Mouse (Mus musculus): ENCODE data around the gene Bhmt2. TPM values are rescaled to one million over a fixed set of nuclear protein-coding genes. Genes with fewer than 3 reads are reported as not detected.

Bhmt2 gene
- polyA plus RNA-seq (2012; fragmentation: generic; extraction: Trizol): not detected
- long read RNA-seq, experiment 1: 0 reads
- long read RNA-seq, experiment 2: 0 reads

- H3K4me3 ChIP-seq (ENCODE audit: insufficient read depth, poor library complexity, severe bottlenecking): no peak within 1 kb of the TSS
Observed at GRCm38 (mm10) chr13:93674131-93674561, at the start of gene Bhmt2, which contains the start of gene Dmgdh. TSS of gene Bhmt2 (minus strand) at chr13:93674302. TSS of gene Dmgdh (plus strand) at chr13:93674433.

GRCm38 (mm10) chr13:93723455-93723854 is 49.4 kb upstream of the Bhmt2 start:
- Histone ChIP-seq H3K79me3 (ENCODE audit: low read depth) (no peaks in the 10 kb centered on the region), H3ac (ENCODE audit: control insufficient read depth, insufficient read length, low read depth) (no peak overlapping the region), H3K27me3 (ENCODE audit: control insufficient read depth, insufficient read depth, insufficient read length) (peaks cover 5% of the 10 kb centered on the region), H3K79me2 (ENCODE audit: control insufficient read depth, insufficient read depth) (no peaks in the 10 kb centered on the region), H3K36me3 (ENCODE audit: control insufficient read depth, insufficient read depth) (no peaks in the 10 kb centered on the region), H3K4me3 (ENCODE audit: insufficient read depth, poor library complexity, severe bottlenecking) (no peak overlapping the region)
- TF ChIP-seq CTCF (IDR thresholded peaks at IDR 0.05; ENCODE audit: control insufficient read depth, insufficient read depth, insufficient read length) (no peak), USF1 (IDR thresholded peaks at IDR 0.05; ENCODE audit: low read depth) (no peak), MYOD1 (IDR thresholded peaks at IDR 0.05; ENCODE audit: control insufficient read depth, insufficient read length, low read depth) (no peak), FOSL1 (IDR thresholded peaks at IDR 0.05; ENCODE audit: insufficient read depth, low read length, poor library complexity, severe bottlenecking) (no peak), MYOG (IDR thresholded peaks at IDR 0.05; ENCODE audit: control insufficient read depth, extremely low read depth, insufficient read length) (no peak), CEBPB (IDR thresholded peaks at IDR 0.05; ENCODE audit: low read depth) (no peak), MAX (IDR thresholded peaks at IDR 0.05) (no peak)

More at GRCm38 (mm10) chr13:93674131-93674561, at the start of gene Bhmt2, which contains the start of gene Dmgdh:
- H3K36me3 ChIP-seq (ENCODE audit: control insufficient read depth, insufficient read depth): no peaks in the 10 kb centered on the region
- no peaks in the 10 kb centered on the region for H3K27me3 ChIP-seq (ENCODE audit: control insufficient read depth, insufficient read depth, insufficient read length)
- no peaks in the 10 kb centered on the region for H3K79me3 ChIP-seq (ENCODE audit: low read depth)
- no peaks in the 10 kb centered on the region for H3K79me2 ChIP-seq (ENCODE audit: control insufficient read depth, insufficient read depth)
- H3ac ChIP-seq (ENCODE audit: control insufficient read depth, insufficient read length, low read depth): no peak within 1 kb of the TSS
- no peak for TF ChIP-seq FOSL1 (IDR thresholded peaks at IDR 0.05; ENCODE audit: insufficient read depth, low read length, poor library complexity, severe bottlenecking)
- no peak for TF ChIP-seq CTCF (IDR thresholded peaks at IDR 0.05; ENCODE audit: control insufficient read depth, insufficient read depth, insufficient read length)
- no peak for TF ChIP-seq CEBPB (IDR thresholded peaks at IDR 0.05; ENCODE audit: low read depth)
- TF ChIP-seq USF1 (IDR thresholded peaks at IDR 0.05; ENCODE audit: low read depth): no peak
- no peak for TF ChIP-seq MAX (IDR thresholded peaks at IDR 0.05)
- no peak for TF ChIP-seq MYOG (IDR thresholded peaks at IDR 0.05; ENCODE audit: control insufficient read depth, extremely low read depth, insufficient read length)
- no peak for TF ChIP-seq MYOD1 (IDR thresholded peaks at IDR 0.05; ENCODE audit: control insufficient read depth, insufficient read length, low read depth)

- no peaks in the 10 kb centered on the region for H3K79me3 ChIP-seq (ENCODE audit: low read depth)
Observed at GRCm38 (mm10) chr13:93721916-93722315, 47.8 kb upstream of the Bhmt2 start.

GRCm38 (mm10) chr13:93718948-93719347 is 44.8 kb upstream of the Bhmt2 start:
- Histone ChIP-seq H3K36me3 (ENCODE audit: control insufficient read depth, insufficient read depth) (no peaks in the 10 kb centered on the region), H3ac (ENCODE audit: control insufficient read depth, insufficient read length, low read depth) (no peak overlapping the region), H3K4me3 (ENCODE audit: insufficient read depth, poor library complexity, severe bottlenecking) (no peak overlapping the region), H3K79me3 (ENCODE audit: low read depth) (no peaks in the 10 kb centered on the region), H3K79me2 (ENCODE audit: control insufficient read depth, insufficient read depth) (no peaks in the 10 kb centered on the region), H3K27me3 (ENCODE audit: control insufficient read depth, insufficient read depth, insufficient read length) (peaks cover 11% of the 10 kb centered on the region)
- TF ChIP-seq CTCF (IDR thresholded peaks at IDR 0.05; ENCODE audit: control insufficient read depth, insufficient read depth, insufficient read length): peak; percentile 6
- TF ChIP-seq USF1 (IDR thresholded peaks at IDR 0.05; ENCODE audit: low read depth): no peak

More at GRCm38 (mm10) chr13:93721916-93722315, 47.8 kb upstream of the Bhmt2 start:
- no peak overlapping the region for H3K4me3 ChIP-seq (ENCODE audit: insufficient read depth, poor library complexity, severe bottlenecking)
- no peaks in the 10 kb centered on the region for H3K79me2 ChIP-seq (ENCODE audit: control insufficient read depth, insufficient read depth)
- TF ChIP-seq MYOG (IDR thresholded peaks at IDR 0.05; ENCODE audit: control insufficient read depth, extremely low read depth, insufficient read length): no peak
- no peak for TF ChIP-seq FOSL1 (IDR thresholded peaks at IDR 0.05; ENCODE audit: insufficient read depth, low read length, poor library complexity, severe bottlenecking)
- TF ChIP-seq MYOD1 (IDR thresholded peaks at IDR 0.05; ENCODE audit: control insufficient read depth, insufficient read length, low read depth): no peak
- no peak for TF ChIP-seq USF1 (IDR thresholded peaks at IDR 0.05; ENCODE audit: low read depth)
- TF ChIP-seq CTCF (IDR thresholded peaks at IDR 0.05; ENCODE audit: control insufficient read depth, insufficient read depth, insufficient read length): no peak
- no peak for TF ChIP-seq CEBPB (IDR thresholded peaks at IDR 0.05; ENCODE audit: low read depth)
- TF ChIP-seq MAX (IDR thresholded peaks at IDR 0.05): no peak
- no peak overlapping the region for H3ac ChIP-seq (ENCODE audit: control insufficient read depth, insufficient read length, low read depth)
- peaks cover 7% of the 10 kb centered on the region for H3K27me3 ChIP-seq (ENCODE audit: control insufficient read depth, insufficient read depth, insufficient read length)
- no peaks in the 10 kb centered on the region for H3K36me3 ChIP-seq (ENCODE audit: control insufficient read depth, insufficient read depth)

- H3ac ChIP-seq (ENCODE audit: control insufficient read depth, insufficient read length, low read depth): no peak overlapping the region
- H3K79me3 ChIP-seq (ENCODE audit: low read depth): no peaks in the 10 kb centered on the region
- TF ChIP-seq MYOG (IDR thresholded peaks at IDR 0.05; ENCODE audit: control insufficient read depth, extremely low read depth, insufficient read length) (no peak), CEBPB (IDR thresholded peaks at IDR 0.05; ENCODE audit: low read depth) (no peak), MAX (IDR thresholded peaks at IDR 0.05) (no peak), FOSL1 (IDR thresholded peaks at IDR 0.05; ENCODE audit: insufficient read depth, low read length, poor library complexity, severe bottlenecking) (no peak)
- no peaks in the 10 kb centered on the region for H3K79me2 ChIP-seq (ENCODE audit: control insufficient read depth, insufficient read depth)
- H3K4me3 ChIP-seq (ENCODE audit: insufficient read depth, poor library complexity, severe bottlenecking): no peak overlapping the region
- H3K27me3 ChIP-seq (ENCODE audit: control insufficient read depth, insufficient read depth, insufficient read length): peaks cover 11% of the 10 kb centered on the region
- H3K36me3 ChIP-seq (ENCODE audit: control insufficient read depth, insufficient read depth): no peaks in the 10 kb centered on the region
Observed at GRCm38 (mm10) chr13:93717113-93717512, 43.0 kb upstream of the Bhmt2 start.

GRCm38 (mm10) chr13:93713826-93714225 is 39.7 kb upstream of the Bhmt2 start:
- H3ac ChIP-seq (ENCODE audit: control insufficient read depth, insufficient read length, low read depth): no peak overlapping the region
- H3K4me3 ChIP-seq (ENCODE audit: insufficient read depth, poor library complexity, severe bottlenecking): no peak overlapping the region
- no peaks in the 10 kb centered on the region for H3K79me3 ChIP-seq (ENCODE audit: low read depth)
- TF ChIP-seq USF1 (IDR thresholded peaks at IDR 0.05; ENCODE audit: low read depth) (no peak), MYOD1 (IDR thresholded peaks at IDR 0.05; ENCODE audit: control insufficient read depth, insufficient read length, low read depth) (no peak), CEBPB (IDR thresholded peaks at IDR 0.05; ENCODE audit: low read depth) (no peak), MYOG (IDR thresholded peaks at IDR 0.05; ENCODE audit: control insufficient read depth, extremely low read depth, insufficient read length) (no peak), MAX (IDR thresholded peaks at IDR 0.05) (no peak), CTCF (IDR thresholded peaks at IDR 0.05; ENCODE audit: control insufficient read depth, insufficient read depth, insufficient read length) (no peak), FOSL1 (IDR thresholded peaks at IDR 0.05; ENCODE audit: insufficient read depth, low read length, poor library complexity, severe bottlenecking) (no peak)
- H3K27me3 ChIP-seq (ENCODE audit: control insufficient read depth, insufficient read depth, insufficient read length): peaks cover 18% of the 10 kb centered on the region
- H3K79me2 ChIP-seq (ENCODE audit: control insufficient read depth, insufficient read depth): no peaks in the 10 kb centered on the region
- no peaks in the 10 kb centered on the region for H3K36me3 ChIP-seq (ENCODE audit: control insufficient read depth, insufficient read depth)
